Mouse (Mus musculus) gastrocnemius, postnatal 4 days (tissue): ENCODE measurements around the gene Syt1. TPM values are rescaled to one million over a fixed set of nuclear protein-coding genes. Genes with fewer than 3 reads are reported as not detected.

Source experiments
- DNase-seq, 2 experiments: peaks; one replicate each; pipeline ENCODE4 v3.0.0; 2021 to 2022; ENCODE audit warnings: low spot score in 2 of 2, mixed read lengths in 2 of 2
- total RNA-seq, 2 experiments: library from RNA; stranded (reverse); gene quantifications; 2 replicates each; pipeline ENCODE4 v1.2.3; 2021

Syt1 gene
- total RNA-seq, 2 experiments from 2014 or later, result 0.18 to 0.22 TPM

GRCm38 (mm10) chr10:108453561-108453960 lies 557.2 kb downstream of the Syt1 start:
- no peak for DNase-seq

GRCm38 (mm10) chr10:108452421-108452820 lies 558.4 kb downstream of the Syt1 start:
- no peak for DNase-seq

- DNase-seq, result no peak
Observed at GRCm38 (mm10) chr10:108451516-108451915, 559.3 kb downstream of the Syt1 start.

GRCm38 (mm10) chr10:108450401-108450800 lies 560.4 kb downstream of the Syt1 start:
- DNase-seq, result no peak

- no peak for DNase-seq
Observed at GRCm38 (mm10) chr10:108448421-108448820, 562.4 kb downstream of the Syt1 start.
